Mouse (Mus musculus) kidney, postnatal 14 days (tissue): ENCODE results near the gene Wscd1.
A peak's percentile ranks its signal among the peaks of the same experiment; 100 is the strongest.

Experiments
- DNase-seq: peaks from one replicate; pipeline ENCODE4 v3.0.0; 2022; ENCODE audit warnings: mixed read lengths

Wscd1 gene

DNA sequence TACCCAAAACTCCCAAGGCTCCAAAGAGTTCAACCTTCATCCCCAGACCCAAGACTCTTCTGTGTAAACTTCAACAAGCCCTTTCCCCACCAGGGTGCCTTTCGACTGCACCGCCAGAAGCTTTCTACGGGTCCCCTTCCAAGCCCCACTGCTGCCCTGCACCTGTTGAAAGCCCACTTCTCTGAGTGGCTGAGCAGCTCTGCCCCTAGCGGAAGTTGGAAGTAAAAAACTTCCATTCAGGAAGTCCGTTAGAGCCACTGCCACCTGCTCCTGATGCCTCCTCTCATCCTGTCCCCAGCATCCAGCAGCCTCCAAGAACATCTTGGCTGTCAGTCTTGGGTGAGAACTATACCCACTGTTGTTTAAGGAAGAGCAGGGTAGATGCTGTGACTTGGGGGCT, at the start of gene Wscd1:
Gene Wscd1 (plus strand): TSS at position 250 of the 400 bp plus-strand sequence.
- DNase-seq, result peak; percentile 29

DNA sequence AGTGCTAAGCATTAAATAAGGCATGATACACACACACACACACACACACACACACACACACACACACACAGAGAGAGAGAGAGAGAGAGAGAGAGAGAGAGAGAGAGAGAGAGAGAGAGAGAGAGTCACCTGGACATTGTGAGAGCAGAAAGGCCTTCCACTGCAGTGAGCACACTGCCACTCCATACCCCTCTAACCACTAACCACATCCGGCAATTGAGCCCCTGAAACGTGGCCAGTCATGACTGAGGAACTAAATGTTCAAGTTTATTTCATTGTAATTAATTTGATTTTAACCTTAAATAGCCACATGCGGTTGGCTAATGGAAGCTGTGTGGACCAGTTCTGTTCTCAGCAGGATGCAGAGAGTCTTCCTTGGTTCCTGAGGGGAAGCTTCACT, 21.7 kb upstream of the Wscd1 start:
- DNase-seq, result no peak

DNA sequence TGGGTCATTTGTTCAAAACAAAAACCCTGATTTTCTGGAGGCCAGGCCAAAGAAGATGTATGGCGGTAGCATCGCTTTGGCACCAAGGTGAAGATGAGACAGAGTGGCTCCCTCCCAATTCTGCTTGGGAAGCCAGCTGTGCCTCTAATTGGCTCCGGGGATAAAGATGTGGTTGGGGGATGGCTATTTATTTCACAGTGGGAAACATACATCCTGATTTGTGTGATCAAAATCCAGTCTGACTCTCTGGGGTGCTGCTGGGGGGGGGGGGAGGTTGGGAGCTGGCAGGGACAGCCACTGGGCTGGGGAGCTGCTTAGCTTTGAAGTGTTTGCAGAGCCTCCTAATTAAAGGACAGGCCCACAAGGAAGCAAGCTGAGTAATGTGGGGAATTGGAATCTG, 20.4 kb upstream of the Wscd1 start:
- no peak for DNase-seq

DNA sequence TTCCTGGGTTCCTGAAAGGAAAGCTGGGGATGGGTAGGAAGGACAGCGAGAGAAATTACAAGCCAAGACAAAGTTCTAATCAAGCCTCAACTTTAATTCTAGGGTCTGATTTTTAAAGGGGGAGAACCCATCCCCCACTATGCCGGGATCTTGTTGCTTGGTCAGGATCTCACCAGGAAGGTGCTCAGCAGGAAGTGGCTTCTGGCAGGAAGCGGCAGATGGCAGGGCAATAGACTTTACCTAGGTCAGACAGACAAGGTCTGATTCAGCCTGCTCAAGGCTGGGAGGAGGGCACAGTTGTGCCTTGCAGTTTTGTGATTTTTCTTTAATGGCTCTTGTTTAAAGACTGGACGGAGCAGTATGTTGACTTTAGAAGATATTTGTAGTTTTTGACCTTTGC, 15.9 kb upstream of the Wscd1 start:
- no peak for DNase-seq

DNA sequence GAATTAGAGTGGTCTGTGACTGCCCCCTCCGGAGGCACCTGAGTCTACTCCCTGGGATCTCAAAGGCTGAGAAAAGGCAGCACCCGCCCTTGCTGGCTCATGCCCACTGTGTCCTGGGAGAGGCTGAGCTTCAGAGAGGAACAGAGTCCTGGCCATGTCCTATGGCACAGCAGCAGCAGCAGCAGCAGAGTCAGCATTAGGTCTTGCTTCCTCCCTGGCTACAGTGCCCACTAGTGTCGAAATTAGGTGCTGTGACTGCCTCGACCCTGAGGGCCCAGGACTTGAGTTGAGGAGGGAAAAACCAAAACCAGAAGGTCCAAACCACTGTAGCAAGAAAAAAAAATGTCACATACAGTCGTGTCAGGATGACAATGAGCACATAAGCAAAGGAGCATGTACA, 12.6 kb upstream of the Wscd1 start:
- peak; percentile 20 for DNase-seq

DNA sequence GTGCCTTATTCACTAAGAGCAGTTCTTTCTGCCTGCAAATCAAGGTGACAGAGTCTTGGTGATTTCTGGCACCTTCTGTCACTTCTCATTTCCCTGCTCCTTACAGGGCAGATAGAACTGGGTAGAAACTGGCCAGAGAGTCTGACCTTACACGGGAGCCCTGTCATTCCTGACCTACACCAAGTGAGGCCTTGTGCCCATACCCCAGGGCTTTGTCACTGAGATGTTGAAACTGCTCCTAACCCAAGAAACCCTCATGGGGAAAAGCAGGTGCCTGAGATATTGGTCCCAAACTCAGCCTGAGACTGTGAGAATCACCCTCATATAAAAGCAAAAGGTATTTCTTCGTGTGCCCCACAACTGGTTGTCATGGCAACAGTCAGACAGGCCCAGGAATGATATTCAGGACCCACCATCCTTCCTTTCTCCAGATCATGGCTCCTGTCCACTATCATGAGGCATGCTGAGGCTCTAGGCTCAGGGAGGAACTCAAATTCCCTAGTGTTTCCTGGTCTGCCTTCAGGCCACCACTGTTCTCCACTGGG, 11.1 kb upstream of the Wscd1 start:
- no peak for DNase-seq

DNA sequence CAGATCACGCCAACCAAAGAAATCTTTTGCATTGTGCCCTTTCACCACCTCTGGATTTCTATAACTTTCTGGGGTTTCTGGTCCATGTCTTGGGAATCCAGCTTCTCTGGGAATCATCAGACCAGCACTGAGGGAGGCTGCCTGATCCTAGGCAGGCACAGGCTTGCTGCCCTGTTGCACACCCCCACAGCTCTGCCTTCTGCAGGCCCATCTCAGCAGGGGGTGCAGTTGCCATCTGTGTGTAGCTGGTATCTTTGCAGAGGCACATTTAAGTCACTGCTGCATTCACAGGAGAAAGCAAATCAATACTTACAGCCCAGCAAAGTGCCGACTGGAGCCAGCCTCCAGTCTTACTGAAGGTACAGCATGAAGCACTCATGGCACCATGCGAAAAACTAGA, 3.8 kb upstream of the Wscd1 start:
- no peak for DNase-seq

DNA sequence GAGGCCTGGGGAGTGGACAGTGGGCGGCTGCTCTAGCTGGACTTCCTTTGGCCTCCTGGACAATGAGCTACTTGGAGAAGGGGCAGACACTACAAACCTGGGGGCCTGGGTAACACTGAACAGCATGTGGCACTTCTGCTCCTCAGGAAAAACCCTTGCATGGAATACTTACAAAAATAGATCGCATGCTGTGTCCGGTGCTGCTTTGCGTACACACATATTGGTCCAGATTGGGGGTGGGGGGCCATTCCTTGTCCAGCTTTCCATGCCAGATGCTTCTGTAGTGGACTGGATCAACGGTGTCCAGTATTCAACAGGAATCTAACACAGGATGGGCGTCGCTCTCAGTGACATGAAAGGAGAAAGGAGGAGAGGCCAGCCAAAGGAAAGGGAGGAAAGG, 2.0 kb upstream of the Wscd1 start:
- DNase-seq, result peak; percentile 60

DNA sequence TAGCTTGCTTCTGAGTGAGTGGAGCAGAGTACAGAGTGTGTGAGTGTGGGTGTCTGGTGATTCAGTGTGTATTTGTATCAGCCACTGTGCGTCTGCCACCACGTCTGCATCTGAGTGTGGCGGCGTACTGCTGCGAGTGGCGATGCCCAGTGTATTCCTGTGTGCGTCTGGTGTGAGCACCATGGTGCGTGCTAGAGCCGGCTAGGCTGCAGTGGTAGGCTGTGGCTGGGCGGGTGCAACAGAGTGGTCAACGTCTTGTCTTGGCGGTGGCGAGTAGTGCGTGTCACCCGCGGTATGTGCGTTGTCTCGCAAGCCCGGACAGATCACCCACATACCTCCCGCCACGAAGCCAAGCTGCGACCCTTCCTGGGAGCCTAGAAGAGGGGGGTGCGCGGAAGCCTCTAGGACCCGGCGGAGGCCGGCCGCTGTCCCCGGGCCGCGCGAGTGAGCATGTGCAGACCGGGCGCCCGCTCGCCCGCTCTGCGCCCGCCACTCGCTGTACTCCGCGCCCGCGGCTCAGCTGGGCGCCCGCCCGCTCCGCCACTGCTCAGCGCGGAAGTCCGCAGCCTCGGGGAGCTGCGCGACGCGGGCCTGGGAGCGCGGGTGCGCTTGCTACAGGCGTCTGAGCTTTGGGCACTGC, 934 bp downstream of the Wscd1 start:
- DNase-seq, result peak; percentile 70

DNA sequence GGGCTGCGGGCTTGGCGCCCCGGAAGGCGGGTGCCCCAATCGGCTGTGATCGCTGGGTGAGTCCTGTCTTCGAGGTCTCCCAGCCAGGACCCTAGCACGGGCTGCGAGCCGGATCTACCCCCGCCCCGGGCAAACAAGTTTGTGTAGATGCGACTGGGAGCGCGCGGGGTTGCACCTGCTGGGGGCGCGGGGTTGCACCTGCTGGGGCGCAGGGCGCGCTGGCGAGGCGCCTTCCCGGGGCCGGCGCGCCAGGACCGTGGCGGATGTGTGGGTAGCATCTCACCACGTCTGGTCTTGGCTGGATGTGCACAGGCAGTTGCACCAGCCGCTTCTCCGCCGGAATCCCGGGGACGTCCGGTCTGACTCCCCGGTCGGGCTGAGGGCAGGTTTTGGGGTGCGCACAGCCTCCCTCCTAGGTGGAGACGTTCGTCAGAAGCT, 1.5 kb downstream of the Wscd1 start:
- DNase-seq, result peak; percentile 36

DNA sequence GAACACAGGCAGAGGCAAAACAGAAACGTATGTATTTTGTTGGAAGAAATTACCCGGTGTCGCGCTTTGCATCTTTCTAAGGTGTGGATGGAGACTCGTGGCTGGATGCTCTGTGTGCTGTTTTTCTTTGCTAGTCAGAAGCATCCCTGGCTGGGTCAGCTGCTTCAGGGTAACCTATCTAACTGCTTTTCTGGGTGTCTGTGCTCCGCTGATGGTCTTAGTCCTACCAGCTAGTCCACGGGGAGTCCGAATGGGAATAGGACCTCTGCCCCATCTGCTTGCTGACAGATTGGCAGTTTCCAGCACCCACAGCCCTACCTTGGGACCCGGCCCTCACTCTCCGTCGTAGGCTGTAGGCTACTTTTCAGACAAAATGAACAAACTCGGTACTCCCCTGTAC, 2.0 kb downstream of the Wscd1 start:
- no peak for DNase-seq

DNA sequence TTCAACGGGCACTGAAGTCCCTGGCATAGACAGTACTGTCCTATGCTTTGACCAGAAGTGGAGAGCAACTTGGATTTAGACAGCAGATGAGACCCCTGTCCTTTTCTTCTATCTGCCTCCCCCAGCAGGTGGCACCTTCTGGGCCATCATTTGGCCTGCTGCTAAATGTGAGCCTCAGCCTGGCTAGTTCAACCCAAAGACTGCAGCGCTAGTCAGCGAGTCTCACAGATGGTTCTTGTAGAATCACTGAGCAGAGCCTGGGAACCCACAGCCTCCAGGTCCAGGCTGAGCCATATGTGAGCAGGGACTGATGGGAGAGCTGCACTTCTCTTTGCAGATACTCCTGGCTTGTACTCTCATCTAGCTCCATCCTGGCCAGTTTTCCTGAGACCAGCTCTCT, 2.9 kb downstream of the Wscd1 start:
- DNase-seq, result no peak

DNA sequence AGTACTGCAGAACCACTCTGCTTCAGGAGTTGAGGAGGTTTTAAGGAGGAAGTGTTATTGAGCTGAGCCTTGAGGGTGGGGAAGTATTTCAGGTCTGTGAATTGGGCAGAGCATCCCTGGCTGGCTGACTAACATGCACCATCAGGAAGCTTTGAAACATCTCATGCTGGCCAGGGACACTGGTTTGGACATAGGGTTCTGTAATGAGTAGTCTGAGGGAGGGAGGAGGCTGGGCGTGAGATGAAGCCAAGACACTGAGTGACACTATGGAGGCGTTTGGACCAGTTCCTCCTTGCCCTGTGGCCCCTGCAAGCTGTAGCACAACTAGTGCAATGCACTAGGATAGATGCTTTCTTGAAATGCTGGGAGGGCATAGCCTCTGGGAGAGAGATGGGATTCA, 5.4 kb downstream of the Wscd1 start:
- no peak for DNase-seq

DNA sequence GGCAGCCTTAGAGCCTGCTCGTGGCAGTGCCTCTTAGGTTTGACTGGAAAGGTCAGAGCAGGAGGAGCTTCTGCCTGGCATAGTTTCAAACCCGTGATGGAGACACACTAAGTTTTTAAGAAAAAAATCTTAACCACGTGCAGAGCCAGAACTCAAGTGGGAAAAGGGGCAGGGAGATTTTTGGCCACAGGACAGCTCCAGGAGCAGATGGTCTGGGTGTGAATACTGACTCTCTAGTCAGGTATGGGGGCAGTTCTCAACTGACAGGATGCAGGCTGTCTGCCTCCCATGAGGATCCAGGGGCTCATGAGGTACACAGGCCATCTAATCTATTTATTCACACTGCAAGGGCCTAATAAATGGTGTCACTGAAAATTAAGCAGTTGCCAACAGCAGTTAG, 6.6 kb downstream of the Wscd1 start:
- DNase-seq, result no peak

DNA sequence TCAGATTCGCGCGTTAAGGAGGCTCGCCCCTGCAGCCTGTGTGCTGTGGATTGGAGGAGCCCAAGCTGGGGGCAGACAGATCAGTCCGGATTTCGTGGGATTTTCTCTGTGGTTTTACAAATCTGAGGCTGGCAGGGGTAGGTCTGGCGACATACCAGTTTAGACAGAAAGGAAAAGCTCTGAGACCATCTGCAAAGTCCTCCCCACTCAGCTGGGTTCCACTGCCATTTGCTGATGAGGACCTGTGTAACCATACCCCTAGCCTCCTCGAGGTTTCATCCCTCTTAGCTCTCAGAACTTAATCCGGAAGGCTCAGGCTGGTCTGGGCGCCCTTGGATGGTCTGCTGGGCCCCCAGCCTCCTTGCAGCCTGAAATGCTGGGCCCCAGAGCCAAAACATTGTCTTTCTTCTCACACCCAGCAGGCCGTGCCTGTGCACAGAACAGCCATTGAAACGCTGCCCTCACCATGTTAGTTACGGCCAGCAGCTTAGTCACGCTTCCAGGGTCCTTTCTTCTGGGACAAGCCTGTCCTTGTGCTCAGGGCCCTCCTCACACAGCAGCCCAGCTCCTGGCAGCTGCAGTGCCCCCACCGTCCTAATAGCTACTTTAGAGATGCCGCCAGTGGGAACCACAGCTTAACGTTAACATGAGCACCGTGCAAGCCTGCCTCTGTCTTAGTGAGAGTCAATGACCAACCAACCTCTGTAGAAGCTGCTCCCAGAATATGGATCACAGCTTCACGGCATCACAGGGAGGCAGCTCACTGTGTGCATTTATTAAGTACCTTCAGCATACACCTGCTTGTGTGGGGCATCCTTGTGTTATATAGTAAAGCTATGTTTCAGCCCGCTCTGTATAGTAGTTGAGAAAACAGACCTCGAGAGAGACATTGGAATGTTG, 8.7 kb downstream of the Wscd1 start:
- no peak for DNase-seq

DNA sequence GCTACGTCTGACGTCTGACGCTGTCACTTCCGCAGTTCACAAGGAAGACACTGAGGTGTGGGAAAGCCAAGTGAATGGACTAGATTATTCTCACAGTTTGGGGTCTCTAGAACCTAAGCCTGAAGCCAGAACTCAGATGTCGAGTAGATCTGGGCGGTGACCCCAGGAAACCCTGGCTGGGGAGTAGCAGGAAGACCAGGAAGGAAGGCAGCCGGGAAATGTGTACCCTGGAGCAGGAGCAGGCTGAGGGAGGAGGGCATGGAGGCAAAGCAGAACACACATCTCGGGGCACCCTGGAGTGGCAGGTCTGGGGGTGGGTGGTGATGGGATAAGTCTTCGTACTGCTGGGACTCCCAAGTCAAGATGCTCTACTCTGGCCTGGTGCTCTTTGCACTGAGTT, 11.3 kb downstream of the Wscd1 start:
- peak; percentile 48 for DNase-seq

DNA sequence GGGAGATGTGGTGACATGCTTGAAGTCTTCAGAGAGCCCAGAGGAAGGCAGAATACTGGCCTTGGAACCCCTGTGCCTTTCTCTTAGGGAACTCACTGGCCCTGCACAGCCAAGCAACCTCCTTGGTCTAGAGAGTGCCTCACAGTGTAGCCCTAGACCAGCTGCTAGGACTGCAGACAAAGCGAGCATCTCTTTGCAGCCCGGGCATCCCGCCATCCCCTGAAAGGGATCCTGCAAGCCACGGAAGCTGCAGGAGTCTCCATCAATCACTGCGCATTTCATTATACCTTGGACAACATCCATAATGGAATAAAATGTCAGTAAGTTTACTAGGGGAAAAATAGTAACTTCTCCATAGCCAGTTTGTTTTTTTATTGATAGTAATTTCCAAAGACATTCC, 13.4 kb downstream of the Wscd1 start:
- DNase-seq, result peak; percentile 39

DNA sequence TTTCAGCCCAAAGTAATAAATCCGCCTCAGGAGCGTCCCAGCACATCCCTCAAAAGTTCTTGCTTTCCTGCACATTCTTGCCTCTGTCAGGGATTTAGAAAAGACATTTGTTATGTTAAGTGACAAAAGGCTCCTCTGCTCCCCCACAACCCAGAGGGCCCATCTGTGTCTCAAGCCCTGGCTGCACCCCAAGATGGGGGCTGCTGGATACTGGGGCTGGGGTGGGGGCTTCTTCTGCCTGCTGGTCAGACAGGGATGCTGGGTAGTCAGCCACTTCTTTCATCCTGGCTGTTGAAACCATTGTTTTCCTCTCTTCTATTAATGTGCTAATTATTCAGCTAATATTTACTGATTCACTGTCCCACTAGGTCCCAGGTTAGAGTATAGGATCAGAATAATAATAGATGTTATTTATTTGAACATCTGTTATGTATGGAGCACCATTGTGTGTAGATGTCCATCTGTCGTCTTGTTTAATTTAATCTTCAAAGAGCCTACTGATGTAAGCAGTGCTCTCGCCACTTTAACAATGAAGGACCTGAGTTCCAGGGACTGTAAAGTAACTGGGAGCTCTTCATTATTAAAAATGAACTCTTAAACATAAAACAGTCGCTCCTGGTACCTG, 14.0 kb downstream of the Wscd1 start:
- no peak for DNase-seq

DNA sequence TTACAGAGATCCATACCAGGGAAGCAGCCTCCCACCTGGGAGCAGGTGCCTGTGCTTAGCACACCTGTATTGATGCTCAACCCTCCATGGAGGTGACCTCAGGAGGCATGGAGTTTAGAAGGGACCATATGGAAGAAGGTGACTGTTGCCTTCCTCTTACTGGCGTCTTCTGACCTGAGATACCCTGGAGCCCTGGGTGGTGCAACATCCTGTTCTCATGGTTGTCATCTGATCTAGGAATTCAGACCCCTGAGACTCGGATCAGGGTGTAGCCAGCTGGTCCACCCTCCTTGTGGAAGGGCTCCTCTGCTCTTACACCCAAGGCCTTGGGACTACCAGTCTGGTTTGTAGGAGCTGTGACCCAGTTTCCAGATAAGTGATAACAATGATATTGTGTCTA, 15.0 kb downstream of the Wscd1 start:
- DNase-seq, result no peak

DNA sequence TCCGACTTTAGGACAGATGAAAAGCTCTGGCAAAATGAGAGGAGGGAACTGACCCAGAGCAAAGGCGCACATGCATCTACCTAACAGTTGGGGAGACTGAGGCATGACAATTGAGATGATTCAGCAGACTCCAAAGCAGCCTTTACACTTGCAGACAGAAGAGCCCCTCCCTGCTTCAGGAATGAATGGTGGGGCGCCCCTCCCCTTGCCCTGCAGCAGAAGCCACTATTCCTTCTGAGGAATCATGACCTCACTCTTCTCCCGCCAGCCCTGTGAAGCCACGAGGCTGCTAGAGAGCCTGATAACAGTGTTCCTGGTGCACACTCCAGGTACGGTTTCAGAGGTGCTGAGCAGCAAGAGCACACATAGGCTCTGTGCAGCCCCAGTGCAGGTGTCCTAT, 15.6 kb downstream of the Wscd1 start:
- DNase-seq, result no peak

DNA sequence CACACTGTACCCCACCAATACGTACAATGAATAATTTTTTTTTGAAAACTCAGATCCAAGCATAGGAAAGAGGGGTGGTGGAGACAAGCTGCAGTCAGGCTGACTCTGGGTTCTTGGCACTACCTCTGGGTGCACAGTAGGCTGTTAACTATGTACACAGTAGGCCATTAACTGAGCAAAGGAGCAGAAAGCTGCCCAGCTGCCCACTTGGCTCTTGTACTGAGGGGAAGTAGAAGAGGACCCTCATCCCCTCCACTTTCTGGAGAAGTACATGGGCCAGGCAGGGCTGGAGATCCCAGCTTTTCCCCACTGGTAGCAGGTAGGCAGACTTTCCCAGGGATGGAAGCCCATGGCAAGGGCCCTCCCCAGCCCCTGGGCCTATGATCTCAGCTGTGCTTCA, 16.7 kb downstream of the Wscd1 start:
- no peak for DNase-seq

DNA sequence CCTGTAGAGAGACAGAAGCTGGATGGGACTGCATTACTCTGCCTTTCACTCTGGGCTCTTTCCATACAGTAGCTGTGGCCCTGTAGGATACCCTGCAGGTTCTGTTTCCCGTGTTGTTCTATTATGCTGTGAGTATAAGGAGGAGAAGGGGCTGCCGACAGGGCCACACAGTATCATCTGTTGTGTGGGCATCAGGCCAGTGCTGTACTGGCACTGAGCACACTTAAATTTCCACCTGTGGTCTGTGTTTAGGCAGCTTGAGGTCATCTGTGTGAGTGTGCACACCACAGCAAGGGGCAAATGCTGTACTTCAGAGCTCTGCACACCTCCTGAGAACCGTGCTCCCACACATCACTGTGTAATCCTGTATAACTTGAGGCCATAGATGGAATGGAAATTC, 18.0 kb downstream of the Wscd1 start:
- DNase-seq, result no peak

DNA sequence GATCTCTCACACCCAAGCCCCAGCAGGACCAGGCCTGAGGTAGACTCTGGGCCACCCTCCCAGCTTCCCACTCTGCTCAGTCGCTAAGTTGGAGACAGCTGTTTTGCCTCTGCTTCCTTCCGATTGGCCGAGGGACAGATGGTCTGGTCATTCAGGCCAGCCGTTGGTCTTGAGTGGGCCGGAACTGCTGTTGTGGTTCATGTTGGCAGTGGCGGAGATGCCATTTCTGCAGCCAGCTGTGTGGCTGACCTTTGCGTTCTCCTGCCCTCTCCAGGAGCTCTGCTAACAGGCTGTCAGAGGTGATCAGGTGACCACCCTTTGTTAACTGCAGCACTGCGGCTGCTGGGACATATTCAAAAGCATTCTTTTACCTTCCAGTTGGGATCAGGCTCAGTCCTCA, 20.0 kb downstream of the Wscd1 start:
- DNase-seq, result no peak

DNA sequence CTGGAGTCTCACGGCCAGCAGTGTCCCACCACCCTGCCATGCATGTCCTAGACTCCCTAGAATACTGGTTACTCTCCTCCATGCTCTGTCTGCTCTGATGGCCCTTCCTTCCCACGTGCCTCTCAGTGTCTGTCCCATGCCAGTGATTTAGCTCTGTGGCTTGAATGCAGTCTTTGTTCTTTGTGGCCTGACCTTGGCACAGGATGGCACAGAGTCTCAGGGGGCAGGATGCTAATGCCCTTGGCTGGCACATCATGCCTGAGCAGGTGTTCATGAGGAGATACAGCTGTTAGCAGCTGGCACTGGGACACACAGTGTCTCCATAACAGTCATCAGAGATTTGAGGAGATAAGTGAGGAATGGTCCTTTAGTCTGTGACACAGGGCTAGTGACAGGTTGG, 20.8 kb downstream of the Wscd1 start:
- DNase-seq, result no peak
